Mouse (Mus musculus): ENCODE data around the gene Adss.
"Not testable (repeated sequence)": the region's sequence is repeated elsewhere in the genome, so short reads cannot be mapped to it uniquely, and the experiment has no call there.

Adss gene

DNA sequence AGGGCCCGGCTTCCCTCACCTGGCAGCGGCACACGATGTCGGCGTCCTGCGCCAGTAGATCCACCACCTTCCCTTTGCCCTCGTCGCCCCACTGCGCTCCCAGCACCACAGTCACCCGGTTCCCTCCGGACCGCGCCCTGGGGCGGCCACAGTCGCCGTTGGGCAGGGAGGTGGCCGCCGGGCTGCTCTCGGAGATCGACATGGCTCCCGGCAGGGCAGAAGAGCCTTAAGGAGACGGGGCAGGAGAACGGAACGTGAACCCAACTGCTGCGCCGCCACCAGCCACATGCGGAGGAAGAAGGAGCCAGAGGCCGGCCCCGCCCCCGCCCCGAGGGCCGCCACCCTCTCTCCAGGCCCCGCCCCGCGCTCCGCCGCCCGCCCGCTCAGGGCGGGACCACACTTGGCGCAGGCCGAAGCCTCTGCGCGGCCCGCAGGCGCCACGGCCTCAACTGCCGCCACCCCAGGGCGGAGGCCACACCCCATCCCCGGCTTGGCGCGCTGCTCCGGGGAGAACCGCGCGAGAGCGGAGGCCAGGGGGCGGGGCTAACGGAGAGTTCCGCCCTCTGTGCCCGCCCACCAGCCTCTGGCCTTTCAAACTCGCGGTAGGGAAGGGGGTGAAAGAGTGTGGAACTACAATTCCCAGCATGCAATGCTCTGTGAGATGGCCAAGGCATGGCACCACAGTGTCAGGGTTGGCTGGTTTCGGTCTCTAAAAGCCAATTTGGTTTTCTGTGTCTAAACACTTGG is at the start of gene Adss:
Gene Adss (minus strand): TSS at position 319 of the 747 bp plus-strand sequence.
- ATAC-seq (ENCODE audit: low TSS enrichment): peak; percentile 96

DNA sequence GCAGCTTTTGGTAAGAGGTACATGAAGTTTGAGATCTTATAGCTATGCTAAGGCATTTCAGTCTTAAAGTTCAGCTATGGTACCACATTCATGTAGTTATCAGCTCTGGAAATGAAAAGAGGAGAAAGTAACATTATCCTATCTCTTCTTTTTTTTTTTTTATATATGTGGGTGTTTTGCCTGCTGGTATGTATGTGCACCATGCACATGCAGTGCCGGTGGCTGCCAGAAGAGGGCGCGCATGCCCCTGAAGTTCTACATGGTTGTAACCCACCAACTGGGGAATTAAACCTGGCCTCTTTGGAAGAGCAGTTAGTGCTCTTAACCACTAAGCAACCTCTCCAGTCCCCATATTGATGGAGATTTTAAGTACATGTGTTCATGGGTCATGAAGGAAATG is 49.5 kb upstream of the Adss start:
- not testable (repeated sequence) for ATAC-seq (ENCODE audit: low TSS enrichment)

DNA sequence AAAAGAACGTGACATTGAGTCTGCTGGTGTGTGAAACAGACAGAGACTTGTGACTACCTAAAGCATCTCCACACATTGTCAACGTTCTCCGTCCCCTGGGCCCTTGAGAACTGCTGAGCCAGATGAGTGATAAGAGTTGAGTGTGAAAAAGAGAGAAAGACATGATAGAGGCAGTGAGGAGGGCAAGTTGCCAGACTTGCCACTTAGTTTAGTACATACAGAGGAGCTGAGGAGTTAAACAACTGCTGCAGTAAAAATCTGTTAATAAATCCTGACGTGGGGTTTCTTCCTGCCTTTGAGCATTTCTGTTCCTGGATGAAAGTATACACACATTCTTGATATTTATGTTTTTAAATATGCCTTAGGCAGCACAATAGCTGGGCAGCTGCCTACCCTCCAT is 31.5 kb upstream of the Adss start:
- ATAC-seq (ENCODE audit: low TSS enrichment): not testable (repeated sequence)

DNA sequence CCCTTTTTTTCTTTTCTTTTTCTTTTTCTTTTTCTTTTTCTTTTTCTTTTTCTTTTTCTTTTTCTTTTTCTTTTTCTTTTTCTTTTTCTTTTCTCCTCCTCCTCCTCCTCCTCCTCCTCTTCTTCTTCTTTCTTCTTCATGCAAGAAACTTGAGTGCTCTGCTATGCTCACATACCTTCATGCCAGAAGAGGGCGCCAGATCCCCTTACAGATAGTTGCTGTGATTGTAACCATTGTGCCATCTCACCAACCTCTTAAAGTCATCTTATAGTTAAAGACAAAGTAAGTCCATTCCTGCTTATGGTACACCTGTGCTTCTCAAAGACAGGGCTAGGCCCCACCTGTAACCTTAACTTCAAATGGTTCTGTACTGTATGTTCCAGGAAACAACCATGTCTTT is 10.5 kb upstream of the Adss start:
- ATAC-seq (ENCODE audit: low TSS enrichment): not testable (repeated sequence)

DNA sequence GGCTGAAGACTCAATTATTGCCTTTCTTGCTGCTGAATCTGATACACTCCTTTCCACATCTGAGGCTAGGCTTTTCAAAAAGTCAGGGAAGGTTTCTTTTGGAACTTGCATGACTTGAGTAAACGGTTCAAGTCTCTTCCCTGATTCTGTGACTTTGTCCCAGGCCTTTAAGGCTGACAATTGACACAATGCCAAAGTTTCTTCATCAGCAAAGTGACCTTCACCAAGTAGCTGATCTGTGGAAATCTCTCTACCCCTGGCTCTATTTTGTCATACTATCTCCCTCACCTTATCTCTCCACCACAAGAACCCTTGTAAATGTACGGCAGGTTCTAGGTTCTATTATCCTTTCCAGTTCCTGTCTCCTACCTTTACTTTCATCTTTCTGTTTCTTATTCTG is 7.2 kb upstream of the Adss start:
- no peak for ATAC-seq (ENCODE audit: low TSS enrichment)

DNA sequence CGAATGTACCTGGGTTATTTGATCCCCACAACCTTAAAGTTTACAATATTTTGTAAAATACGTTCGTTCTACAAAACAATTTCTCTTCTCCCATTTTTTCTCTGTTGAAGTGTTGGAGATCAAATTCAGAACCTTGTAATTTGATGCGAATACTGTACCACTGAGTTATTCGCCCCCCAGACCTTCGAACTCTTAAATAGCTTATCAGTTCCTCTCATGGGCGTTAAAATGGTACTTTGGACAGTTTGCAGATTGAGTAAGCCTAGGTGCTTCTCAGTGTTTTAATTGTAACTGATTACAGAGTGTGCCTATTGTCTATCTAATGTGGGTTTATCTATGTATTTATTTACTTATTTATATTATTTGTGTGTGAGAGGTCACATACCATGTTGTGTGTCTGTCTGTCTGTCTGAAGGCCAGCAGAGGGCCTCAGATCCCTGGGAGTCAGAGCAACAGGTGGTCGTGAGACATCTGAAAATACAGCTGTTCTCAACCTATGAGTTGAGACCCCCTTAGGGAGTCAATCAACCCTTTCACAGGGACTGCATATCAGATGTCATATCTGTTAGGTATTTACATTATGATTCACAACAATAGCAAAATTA is 942 bp upstream of the Adss start:
- ATAC-seq (ENCODE audit: low TSS enrichment): no peak

DNA sequence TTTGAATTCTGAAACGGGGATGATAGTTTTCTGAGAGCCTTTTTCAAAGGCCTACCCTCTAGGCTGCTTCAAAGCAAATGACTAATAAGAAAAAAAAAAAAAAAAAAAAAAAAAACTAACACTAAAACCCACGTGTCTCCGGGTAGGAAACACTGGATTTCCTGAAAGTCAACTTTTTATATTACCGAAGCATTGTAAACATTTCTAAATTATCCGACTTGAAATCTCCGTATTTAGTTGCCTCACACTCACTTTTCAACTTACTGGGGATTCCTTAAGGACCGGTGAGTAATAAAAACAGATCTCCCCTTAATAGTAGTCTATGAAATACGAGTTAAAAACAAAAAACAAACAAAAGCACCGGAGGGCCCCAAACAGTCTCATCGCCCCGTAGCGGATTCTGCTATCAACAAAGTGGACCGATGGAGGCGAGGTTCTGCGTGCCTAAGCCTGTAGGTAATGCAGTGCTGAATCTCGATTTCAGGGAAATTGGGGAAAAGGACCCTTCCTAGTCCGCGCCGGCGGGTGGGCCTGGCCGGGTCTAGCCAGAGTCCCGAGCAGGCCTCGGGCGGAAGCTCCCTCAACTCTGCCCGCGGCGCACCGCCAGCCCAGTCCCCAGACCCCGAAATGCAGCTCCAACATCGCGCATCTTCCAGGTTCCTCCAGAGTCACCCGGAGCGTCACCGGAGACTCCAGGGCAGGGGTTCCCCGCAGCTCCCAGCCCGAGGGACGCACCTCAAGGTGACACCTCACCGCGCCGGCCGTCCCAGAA is 704 bp downstream of the Adss start:
- no peak; the same call in none of the 2 replicates for ATAC-seq (ENCODE audit: low TSS enrichment)

DNA sequence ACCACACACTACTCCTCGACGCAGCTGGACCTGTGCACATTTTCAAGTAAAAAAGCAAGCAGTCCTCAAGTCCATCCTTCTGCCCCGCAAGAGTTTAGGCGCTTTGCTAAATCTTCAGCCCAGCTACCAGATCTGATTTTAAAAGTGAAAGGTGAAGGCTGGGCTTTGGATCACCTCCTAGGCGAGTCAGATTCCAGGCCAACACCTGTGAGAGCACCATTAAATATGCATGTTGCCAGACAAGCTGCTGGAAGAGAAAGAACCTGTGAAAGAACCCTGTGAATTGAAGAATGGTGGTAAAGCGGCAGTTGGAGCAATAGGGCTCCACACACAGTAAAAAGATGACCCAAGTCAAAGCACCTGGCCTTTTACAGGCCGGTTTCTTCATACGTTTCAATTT is 1.4 kb downstream of the Adss start:
- no peak for ATAC-seq (ENCODE audit: low TSS enrichment)

DNA sequence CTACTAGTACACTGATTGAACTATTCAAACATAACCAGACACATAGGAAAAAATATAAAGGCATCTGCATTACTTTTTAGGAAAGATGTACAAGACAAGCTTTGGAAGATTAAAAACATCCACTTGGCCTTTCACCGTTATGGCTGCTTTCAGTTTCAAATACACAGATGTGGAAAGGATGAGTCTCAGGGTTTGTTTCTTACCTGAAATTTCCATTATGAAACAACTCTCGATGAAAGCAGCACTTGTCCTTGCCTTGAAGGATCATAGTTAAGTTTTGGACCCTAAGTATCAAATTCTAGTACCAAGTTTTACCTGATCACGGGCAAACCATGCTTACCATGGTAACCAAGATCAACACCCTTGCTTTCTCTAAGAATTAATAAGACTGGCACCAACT is 3.5 kb downstream of the Adss start:
- no peak for ATAC-seq (ENCODE audit: low TSS enrichment)

DNA sequence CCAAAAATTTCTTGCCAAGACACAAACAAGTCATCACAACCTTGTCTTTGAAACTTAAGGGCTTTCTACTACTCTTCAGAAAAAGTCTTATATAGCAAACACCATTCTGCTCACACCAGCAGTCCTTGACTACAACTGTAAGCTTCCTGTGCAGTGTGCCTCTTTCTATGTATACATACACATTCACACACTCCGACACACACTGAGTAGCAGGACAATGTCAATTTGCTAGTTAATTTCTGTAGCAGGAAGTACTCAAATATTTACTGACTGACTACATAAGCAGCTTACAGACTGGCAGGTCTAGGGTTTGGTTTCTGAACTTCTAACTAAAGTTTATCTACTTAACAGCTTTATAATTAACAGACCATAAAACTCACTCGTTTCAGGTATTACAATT is 18.9 kb downstream of the Adss start:
- ATAC-seq (ENCODE audit: low TSS enrichment): no peak

DNA sequence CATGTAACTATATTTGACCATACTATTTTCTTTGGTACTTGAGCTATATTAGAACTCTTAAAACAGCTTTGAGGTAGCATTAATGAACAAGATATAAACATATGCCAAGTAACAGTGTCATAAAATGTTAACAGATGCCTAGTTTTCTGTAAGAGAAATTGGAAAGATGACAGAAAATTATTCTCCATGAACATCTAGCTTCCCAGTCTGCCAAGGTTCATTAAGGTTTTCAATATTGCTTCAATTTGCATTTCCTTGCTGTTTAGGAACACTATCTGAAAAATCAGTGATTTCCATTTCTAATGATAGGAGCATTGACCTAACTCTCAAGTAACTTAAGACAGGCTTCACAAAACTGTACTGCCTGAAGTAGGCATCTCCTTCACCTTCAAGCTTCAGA is 27.4 kb downstream of the Adss start:
- ATAC-seq (ENCODE audit: low TSS enrichment): no peak

DNA sequence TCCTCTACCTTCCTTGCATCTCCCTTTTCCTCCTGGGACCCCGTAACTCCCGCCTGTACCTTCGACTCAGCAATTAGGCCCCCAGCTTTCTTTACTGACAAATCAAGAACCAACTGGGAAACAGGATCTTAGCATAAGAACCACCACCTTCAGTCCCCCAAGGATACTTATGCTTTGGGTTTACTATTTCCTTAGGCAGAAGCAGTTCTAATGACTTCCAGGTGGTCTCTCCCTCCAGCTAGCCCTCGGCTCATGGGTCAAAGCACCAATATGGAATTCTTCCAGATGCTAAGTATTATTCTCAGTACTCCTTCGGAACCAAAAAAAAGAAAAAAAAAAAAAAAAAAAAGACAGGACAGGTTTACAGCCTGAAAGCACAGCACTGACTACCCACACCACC is 39.1 kb downstream of the Adss start:
- no peak for ATAC-seq (ENCODE audit: low TSS enrichment)

DNA sequence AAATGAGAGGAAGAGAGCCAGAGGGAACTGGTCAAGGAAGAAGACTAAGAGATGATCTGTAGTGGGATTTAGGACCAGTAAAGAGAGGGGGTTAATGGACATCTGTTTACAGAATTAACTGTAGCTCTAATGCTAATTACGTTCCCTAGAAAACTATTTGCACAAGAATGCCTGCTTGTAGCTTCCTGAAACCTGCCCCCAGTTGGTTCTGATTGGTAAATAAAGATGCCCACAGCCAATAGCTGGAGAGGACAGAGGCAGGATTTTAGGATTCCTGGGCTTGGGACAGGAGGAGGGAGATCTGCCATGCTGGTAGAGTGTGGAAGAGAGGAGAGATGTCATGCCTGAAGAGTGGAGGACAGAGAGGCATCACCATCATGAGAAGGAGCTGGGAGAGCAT is 42.8 kb downstream of the Adss start:
- no peak for ATAC-seq (ENCODE audit: low TSS enrichment)

DNA sequence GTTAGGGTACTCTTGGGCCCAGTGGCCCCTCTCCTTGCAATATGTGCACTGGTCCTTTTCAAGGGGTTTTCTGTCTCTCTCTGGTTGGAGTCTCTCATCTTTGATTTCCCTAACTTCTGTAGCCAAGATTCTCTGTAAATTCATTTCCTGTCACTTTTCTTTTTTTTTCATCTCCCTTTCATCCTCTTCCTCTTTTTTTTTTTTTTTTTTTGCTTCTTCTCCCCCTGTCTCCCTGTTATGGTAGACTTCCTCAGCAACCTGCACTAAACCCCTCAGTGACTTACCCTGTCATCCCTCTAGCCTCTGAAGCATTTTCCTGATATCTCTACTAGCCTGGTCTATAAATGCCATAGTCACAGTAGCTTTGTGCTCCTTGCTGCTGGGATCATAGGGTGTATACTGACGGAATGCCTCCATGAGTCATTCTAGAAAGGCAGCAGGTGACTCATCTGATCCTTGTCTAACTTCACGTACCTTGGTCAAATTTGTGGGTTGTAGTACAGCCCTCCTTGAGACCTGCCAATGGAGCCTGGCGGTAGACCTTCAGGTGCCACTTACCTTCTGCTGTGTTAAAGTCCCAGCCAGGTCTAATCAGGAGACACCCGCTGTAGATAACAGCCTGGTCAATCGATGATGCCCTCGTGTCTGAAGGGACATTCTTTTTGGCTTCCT is 48.3 kb downstream of the Adss start:
- no peak for ATAC-seq (ENCODE audit: low TSS enrichment)

DNA sequence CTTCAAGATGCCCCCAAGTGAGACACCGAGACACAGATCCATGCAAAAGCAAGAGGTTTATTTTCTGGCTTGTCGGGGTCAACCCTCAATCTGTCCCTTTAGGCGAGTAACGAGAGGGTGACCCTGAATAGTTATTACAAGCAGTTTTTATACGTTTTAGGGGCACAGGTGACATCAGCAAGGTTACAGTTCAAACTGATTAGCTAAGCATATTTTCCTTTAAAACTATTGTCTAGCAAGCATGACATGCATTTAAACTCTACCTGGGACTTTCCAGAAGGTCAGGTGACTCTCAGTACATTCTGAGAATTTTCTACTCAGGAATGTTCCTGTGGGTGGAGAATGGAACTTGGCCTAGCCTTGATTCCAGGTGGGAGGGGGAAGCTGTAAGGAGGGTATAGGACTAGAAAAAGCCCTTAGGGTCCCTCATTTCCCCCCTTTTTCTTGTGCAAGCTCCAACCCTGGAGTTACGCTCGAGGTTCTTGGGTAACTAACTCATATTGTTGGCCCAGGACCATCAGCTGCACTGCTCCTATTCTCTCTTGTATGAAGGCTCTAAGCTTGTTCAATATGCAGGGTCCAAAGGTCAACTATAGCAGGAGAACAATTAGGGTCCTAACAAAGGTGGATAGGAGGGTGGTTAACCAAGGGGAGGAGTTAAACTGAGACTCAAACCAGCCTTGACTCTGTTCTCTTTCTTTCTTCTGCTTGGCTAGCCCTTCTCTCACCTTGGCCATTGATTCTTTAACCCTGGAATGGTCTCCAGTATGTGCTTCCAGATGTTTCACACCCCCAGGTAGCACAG is 51.6 kb downstream of the Adss start:
- no peak for ATAC-seq (ENCODE audit: low TSS enrichment)

DNA sequence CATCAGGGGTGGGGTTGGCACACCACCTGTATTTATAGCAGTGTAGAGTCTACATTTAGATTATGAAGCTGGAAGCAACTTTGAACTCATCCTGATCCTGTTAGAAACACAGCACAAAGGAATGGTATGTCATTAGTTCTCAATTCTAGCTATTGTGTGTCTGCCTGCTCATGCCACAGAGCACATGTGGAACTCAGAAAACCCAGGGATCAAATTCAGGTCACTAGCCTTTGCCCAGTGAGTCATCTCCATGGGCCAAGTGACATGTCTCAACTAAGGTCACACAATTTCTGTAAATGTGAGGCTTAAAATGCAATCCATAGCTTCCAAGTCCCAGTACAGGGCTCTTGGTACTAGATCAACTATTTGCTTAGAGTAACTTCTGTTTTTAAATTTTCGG is 54.2 kb downstream of the Adss start:
- no peak for ATAC-seq (ENCODE audit: low TSS enrichment)

DNA sequence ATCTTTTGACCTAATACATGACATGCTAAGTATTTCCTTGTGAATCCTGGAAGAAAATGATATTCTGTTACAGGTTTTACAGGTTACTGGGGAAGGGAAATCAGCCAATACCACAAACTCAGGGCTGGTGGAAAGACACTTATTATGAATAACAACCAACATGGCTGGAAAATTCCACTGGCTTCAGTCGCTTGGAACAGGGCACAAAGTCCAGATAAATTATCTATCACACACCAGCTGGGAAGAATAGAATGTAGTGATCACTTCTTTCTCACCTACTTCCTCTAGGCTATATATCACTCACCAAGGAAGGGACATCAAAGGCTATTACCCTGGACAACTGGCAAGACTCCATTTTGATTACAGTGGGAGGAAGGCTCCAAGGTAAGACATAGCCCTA is 55.6 kb downstream of the Adss start:
- no peak for ATAC-seq (ENCODE audit: low TSS enrichment)

DNA sequence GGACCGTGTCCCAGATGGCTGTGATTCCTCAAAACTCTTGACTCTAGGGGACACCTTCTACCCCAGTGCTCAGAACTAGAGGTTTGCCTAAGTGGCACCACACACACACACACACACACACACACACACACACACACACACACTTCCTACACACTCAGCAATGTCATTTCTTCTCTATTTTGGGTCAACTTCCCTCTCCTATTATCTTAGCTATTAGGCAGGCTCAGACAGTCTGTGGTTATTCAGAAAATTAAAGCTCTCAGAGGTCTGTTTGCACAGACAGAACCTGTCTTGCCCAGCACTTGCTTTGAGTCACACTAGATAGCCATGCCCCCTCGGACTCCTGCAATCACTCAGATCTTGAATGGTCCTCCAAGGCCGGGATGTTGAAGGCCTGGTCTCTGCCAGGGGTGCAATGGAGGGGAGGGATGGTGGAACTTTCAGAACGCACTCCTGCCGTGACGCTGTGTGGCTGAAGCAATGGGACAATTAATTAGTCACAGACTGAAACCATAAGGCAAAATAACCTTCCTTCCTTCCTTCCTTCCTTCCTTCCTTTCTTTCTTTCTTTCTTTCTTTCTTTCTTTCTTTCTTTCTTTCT is 58.7 kb downstream of the Adss start:
- no peak for ATAC-seq (ENCODE audit: low TSS enrichment)

DNA sequence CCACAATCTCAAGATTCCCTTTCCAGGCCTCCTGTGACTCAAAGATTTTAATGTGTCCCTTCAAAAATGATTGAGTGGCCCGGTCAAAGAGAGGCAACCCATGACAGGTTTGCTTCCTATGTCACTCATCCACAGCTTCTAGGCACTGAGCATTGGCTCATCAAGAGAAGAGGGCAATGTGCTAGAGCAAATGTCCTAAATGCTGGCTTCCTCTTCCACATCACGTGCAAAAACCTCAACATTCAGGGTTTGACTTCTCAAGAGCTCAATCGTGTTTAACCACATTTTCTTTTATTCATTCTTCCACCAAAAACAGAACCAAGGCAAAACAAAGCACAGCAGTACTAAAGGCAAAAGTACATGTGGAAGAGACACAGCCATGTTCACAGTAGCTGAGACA is 64.3 kb downstream of the Adss start:
- no peak for ATAC-seq (ENCODE audit: low TSS enrichment)

DNA sequence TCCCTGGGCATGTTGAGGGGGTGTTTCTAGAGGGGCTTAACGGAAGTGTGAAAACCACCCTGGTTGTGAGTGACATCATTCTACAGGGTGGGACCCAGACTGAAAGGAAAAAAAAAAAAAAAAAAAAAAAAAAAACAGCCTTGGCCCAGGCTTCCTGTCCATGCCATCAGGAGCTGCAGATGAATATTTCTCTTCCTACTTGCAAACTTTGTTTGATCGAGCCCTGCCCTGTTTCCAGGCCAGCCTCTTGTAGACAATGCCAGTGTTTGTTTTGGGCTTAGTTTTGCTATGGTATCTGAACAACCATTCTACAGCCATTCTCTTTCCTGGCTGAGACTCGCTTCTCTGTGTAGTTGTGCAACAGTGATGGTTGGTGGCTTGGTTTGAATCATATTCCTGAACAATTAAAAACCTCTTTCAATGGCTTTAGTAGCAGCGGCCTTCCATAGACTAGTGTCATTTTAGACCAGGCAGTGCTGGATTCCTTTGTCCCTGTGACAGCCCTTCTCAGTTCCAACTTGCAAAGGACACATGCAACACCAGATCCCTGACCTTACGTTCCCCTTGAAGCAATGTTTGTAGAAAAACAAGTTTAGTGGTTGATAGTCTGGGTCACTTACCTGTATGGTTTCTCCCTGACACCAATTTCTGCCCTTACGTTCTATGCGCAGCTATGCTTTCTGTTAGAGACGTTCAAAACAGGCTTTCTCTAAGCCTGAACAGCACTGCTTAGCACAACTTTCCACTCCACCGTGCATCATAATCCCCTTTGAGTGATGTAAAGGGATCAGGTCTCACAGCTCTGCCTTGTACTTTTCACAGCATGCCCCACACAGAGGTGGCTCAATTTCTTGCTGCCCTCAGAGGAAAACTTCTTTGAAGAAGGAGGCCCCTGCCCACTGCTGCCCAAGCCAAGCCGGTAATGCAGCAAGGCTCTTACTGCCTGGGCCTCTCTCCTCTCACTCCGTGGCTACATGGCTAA is 67.0 kb downstream of the Adss start, which contains the start of gene 1700016C15Rik:
Gene 1700016C15Rik (plus strand): TSS at position 772 of the 982 bp plus-strand sequence.
- ATAC-seq (ENCODE audit: low TSS enrichment): no peak

Data from frontal cortex, adult (tissue).